Mouse (Mus musculus): Measurements from ENCODE around the gene Suclg2. TPM values are rescaled to one million over a fixed set of nuclear protein-coding genes. Genes with fewer than 3 reads are reported as not detected.

Gene Suclg2
- total and polyA plus RNA-seq, 2 experiments from 2014 or later: 16.0 to 16.1 TPM

DNA sequence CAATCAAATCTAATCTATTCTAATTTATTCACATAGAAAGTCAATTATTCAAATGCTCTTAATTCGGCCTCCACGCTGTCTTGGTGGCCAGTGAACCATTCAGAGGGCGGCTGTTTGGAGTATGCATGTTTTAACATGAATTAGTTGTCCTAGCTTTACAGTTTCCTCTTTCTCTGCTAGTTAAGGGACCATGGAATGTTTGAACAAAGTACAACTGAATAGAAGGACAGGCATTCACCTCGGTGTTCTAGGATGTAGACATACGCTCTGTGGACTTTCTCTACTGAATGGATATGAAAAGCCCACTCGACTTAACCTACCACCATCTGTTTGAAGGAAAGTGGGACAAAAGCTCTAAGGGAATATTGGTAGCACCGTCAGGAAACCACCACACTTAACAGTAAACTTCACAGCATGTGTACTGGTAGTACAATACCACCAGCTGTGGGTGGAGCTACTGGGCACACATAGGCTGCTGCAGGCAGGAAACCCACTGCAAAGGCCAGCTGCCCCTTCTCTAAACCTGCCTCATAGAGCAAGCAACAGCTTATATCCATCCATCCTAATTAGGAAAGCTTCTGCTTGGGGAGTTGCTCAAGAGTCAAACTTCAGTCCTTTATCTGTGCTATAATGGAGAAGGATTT lies 172.3 kb downstream of the Suclg2 start:
- Histone ChIP-seq H3K4me3 (ENCODE audit: low read depth, low read length) (no peak overlapping the region), H3K27ac (ENCODE audit: low read depth, low read length) (no peak overlapping the region), H3K4me1 (ENCODE audit: insufficient read depth) (no peaks in the 10 kb centered on the region), H3K9ac (no peak overlapping the region), H3K9me3 (ENCODE audit: low read length) (no peaks in the 10 kb centered on the region), H3K4me2 (ENCODE audit: low read depth) (no peak overlapping the region), H3K27me3 (ENCODE audit: insufficient read depth, low read length) (no peaks in the 10 kb centered on the region), H3K36me3 (ENCODE audit: insufficient read depth) (no peaks in the 10 kb centered on the region)
- 30% methylated on average over 7 of the region's 7 CpGs for WGBS
- ATAC-seq (no peak), DNase-seq (no peak)
- no peak for TF ChIP-seq CTCF (IDR thresholded peaks at IDR 0.05; ENCODE audit: low read depth)

DNA sequence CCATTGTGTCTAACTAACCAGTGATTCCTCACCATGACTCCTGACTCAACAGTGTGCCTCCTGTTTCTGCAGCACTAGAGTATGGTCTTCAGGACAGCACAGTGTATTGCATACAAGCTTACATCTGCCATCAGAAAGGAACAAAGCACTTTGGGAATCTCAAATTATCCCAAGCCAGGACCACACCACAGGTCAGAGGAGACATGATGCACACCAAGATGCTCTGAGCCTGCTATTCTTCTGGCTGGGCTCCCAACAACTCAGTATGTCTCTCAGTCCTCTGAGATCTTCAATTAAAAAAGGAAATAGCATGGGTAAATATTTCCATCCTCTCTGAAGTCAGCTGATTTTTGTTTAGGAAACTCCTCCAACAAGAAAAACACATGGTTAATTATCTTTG lies 172.9 kb downstream of the Suclg2 start:
- ATAC-seq (no peak), DNase-seq (no peak)
- Histone ChIP-seq H3K9me3 (ENCODE audit: low read length) (no peaks in the 10 kb centered on the region), H3K4me2 (ENCODE audit: low read depth) (no peak overlapping the region), H3K27ac (ENCODE audit: low read depth, low read length) (no peak overlapping the region), H3K36me3 (ENCODE audit: insufficient read depth) (no peaks in the 10 kb centered on the region), H3K4me3 (ENCODE audit: low read depth, low read length) (no peak overlapping the region), H3K9ac (no peak overlapping the region), H3K4me1 (ENCODE audit: insufficient read depth) (no peaks in the 10 kb centered on the region), H3K27me3 (ENCODE audit: insufficient read depth, low read length) (no peaks in the 10 kb centered on the region)
- no peak for TF ChIP-seq CTCF (IDR thresholded peaks at IDR 0.05; ENCODE audit: low read depth)

DNA sequence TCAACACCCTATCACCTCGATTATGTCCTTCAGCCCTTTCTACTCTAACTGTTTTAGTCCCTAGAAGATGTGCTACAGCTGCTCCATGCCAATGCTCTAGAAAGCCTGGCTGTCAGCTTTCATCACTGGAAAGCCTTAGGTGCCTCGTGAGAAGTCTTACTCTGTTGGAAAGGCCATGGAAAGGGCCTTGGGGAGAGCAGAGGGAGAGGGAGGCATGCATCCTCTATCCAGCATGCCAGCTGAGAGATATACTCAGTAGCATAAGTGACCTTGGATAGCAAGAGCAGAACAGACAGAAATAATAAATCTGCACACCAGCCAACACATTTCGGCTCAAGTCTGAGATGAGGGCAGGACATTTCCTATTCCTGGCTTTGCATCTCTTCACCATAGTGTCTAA lies 173.3 kb downstream of the Suclg2 start:
- H3K4me3 ChIP-seq (ENCODE audit: low read depth, low read length): no peak overlapping the region
- no peaks in the 10 kb centered on the region for H3K4me1 ChIP-seq (ENCODE audit: insufficient read depth)
- H3K27me3 ChIP-seq (ENCODE audit: insufficient read depth, low read length): no peaks in the 10 kb centered on the region
- DNase-seq (no peak), ATAC-seq (no peak)
- no peak overlapping the region for H3K9ac ChIP-seq
- no peaks in the 10 kb centered on the region for H3K9me3 ChIP-seq (ENCODE audit: low read length)
- H3K4me2 ChIP-seq (ENCODE audit: low read depth): no peak overlapping the region
- H3K36me3 ChIP-seq (ENCODE audit: insufficient read depth): no peaks in the 10 kb centered on the region
- 89% methylated on average over 3 of the region's 3 CpGs for WGBS
- TF ChIP-seq CTCF (IDR thresholded peaks at IDR 0.05; ENCODE audit: low read depth): no peak
- no peak overlapping the region for H3K27ac ChIP-seq (ENCODE audit: low read depth, low read length)

DNA sequence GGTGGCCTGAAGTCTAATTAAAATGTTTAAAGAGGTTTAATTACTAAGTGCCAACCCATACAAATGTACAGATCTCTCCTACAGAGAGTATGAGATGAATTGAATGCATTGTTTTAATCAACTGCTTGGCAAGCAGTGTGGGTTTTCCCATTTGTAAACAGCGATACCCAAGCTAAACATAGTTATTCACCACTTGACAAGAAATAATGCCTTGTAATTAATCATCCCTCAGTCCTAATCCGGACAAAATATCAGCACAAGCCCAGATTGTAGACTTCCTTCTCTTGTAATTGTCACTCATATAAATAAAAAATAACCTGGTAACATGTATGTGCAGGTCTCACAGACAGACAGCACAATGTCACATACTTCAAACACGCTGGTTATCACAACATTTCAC lies 183.4 kb downstream of the Suclg2 start:
- Histone ChIP-seq H3K4me1 (ENCODE audit: insufficient read depth) (no peaks in the 10 kb centered on the region), H3K9me3 (ENCODE audit: low read length) (no peaks in the 10 kb centered on the region), H3K27me3 (ENCODE audit: insufficient read depth, low read length) (no peaks in the 10 kb centered on the region), H3K27ac (ENCODE audit: low read depth, low read length) (no peak overlapping the region), H3K9ac (no peak overlapping the region), H3K4me2 (ENCODE audit: low read depth) (no peak overlapping the region), H3K36me3 (ENCODE audit: insufficient read depth) (no peaks in the 10 kb centered on the region), H3K4me3 (ENCODE audit: low read depth, low read length) (no peak overlapping the region)
- ATAC-seq (no peak), DNase-seq (no peak)
- WGBS: 43% methylated on average over 3 of the region's 3 CpGs
- no peak for TF ChIP-seq CTCF (IDR thresholded peaks at IDR 0.05; ENCODE audit: low read depth)

DNA sequence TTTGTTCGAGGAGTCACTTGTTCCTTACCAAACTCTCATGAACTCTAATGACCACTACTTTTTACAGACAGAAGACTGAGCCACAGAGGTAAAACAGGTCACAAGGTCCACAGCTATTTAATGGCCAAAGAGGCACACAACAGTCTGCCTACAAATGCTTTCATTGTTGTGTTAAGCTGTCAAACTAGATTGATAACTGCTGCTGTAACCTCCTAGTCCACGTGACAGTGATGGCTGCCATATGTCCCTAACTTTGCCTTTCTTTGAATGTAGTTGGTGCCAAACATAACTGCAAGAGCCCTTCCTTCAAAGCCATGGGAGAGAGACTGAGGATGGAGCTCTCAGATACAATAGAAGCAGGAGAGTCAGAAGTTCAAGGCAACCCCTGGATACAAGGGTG lies 198.8 kb downstream of the Suclg2 start:
- Histone ChIP-seq H3K9ac (no peak overlapping the region), H3K4me2 (ENCODE audit: low read depth) (no peak overlapping the region), H3K4me1 (ENCODE audit: insufficient read depth) (no peaks in the 10 kb centered on the region), H3K4me3 (ENCODE audit: low read depth, low read length) (no peak overlapping the region), H3K9me3 (ENCODE audit: low read length) (no peaks in the 10 kb centered on the region), H3K27me3 (ENCODE audit: insufficient read depth, low read length) (no peaks in the 10 kb centered on the region), H3K27ac (ENCODE audit: low read depth, low read length) (no peak overlapping the region), H3K36me3 (ENCODE audit: insufficient read depth) (no peaks in the 10 kb centered on the region)
- DNase-seq: no peak
- WGBS: 78% methylated on average over 2 of the region's 2 CpGs
- no peak for TF ChIP-seq CTCF (IDR thresholded peaks at IDR 0.05; ENCODE audit: low read depth)
- ATAC-seq: no peak

DNA sequence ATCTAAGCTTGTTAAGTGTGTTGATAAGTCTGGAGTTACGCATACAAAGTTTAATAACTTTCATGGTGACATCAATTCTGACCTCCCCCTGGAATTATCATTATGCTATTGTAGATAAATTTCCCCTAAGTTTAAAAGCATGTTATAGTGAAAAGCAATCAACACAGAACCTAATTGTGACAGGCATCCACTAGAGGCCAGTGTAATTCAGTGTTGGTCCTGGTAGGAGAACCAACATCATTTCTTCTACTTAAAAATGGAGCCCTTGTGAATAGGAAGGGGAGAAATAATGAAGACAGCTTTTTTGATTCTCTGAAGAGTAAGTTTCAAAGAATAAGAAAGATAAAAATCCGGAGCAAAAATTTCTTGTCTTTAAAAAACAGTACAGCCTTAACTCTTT lies 200.2 kb downstream of the Suclg2 start:
- Histone ChIP-seq H3K27ac (ENCODE audit: low read depth, low read length) (no peak overlapping the region), H3K9me3 (ENCODE audit: low read length) (no peaks in the 10 kb centered on the region), H3K36me3 (ENCODE audit: insufficient read depth) (no peaks in the 10 kb centered on the region), H3K4me1 (ENCODE audit: insufficient read depth) (no peaks in the 10 kb centered on the region), H3K4me2 (ENCODE audit: low read depth) (no peak overlapping the region), H3K4me3 (ENCODE audit: low read depth, low read length) (no peak overlapping the region), H3K27me3 (ENCODE audit: insufficient read depth, low read length) (no peaks in the 10 kb centered on the region), H3K9ac (no peak overlapping the region)
- TF ChIP-seq CTCF (IDR thresholded peaks at IDR 0.05; ENCODE audit: low read depth): peak; percentile 63
- DNase-seq (peak; percentile 44), ATAC-seq (no peak)
- 76% methylated on average over 2 of the region's 2 CpGs for WGBS

DNA sequence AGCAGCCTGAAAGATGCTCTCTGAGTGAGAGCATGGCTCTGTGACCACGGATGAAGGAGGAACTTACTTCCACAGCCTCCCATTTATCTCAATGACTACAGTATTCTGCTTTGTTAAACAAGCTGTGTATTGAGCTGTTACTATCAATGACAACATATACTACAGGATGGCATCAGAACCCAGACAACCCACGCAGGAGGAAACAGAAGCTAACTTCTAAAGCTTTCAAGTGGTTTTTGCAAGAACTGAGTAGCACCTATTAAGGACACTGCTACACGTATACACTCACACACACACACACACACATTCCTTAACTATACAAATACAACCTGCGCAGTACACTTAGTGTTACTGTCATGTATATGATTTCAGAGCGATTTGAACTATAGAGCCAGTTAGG lies 202.9 kb downstream of the Suclg2 start:
- ATAC-seq (no peak), DNase-seq (no peak)
- no peak overlapping the region for H3K4me2 ChIP-seq (ENCODE audit: low read depth)
- H3K27ac ChIP-seq (ENCODE audit: low read depth, low read length): no peak overlapping the region
- no peak overlapping the region for H3K4me3 ChIP-seq (ENCODE audit: low read depth, low read length)
- H3K9ac ChIP-seq: no peak overlapping the region
- no peak for TF ChIP-seq CTCF (IDR thresholded peaks at IDR 0.05; ENCODE audit: low read depth)
- WGBS: 85% methylated on average over 5 of the region's 5 CpGs
- H3K27me3 ChIP-seq (ENCODE audit: insufficient read depth, low read length): no peaks in the 10 kb centered on the region
- no peaks in the 10 kb centered on the region for H3K4me1 ChIP-seq (ENCODE audit: insufficient read depth)
- H3K36me3 ChIP-seq (ENCODE audit: insufficient read depth): no peaks in the 10 kb centered on the region
- H3K9me3 ChIP-seq (ENCODE audit: low read length): no peaks in the 10 kb centered on the region
